Mouse (Mus musculus) brain, embryonic 14.5 days (tissue): ENCODE measurements at regions not wholly inside any gene's neighbourhood (a gene's known extent, or its start where the extent isn't known, plus 50 kb on each side); places are given as distances from the start of the nearest gene placed in this dataset.
A peak's percentile ranks its signal among the peaks of the same experiment; 100 is the strongest.

Experiments
- DNase-seq: peaks from one replicate; pipeline ENCODE4 v3.0.0-alpha.2; 2011; ENCODE audit warnings: low read depth
- CTCF ChIP-seq: fragments of 200-500 bp; IDR thresholded peaks from 2 replicates; pipeline ENCODE4 v1.5.1; 2012; ENCODE audit warnings: inconsistent platforms, mild to moderate bottlenecking, moderate library complexity, borderline replicate concordance; ENCODE audit not compliant: insufficient read depth, insufficient read length; ENCODE audit errors: extremely low read depth
- POLR2A ChIP-seq: fragments of 200-500 bp; IDR thresholded peaks from 2 replicates; pipeline ENCODE4 v1.6.1; 2012; ENCODE audit warnings: mild to moderate bottlenecking, inconsistent platforms, borderline replicate concordance; ENCODE audit not compliant: poor library complexity, insufficient read depth, insufficient read length, severe bottlenecking; ENCODE audit errors: extremely low read depth

GRCm38 (mm10) chr8:113383517-113383916 is 251.9 kb upstream of the Mon1b start:
- peak; percentile 34 for DNase-seq
- TF ChIP-seq POLR2A = no peak
- no peak for TF ChIP-seq CTCF

GRCm38 (mm10) chr8:113383974-113384373 is 251.4 kb upstream of the Mon1b start:
- TF ChIP-seq CTCF (no peak), POLR2A (no peak)
- peak; percentile 37 for DNase-seq

- TF ChIP-seq POLR2A (no peak), CTCF (no peak)
- DNase-seq = peak; percentile 55
Measured at GRCm38 (mm10) chr8:113389504-113389903, 245.9 kb upstream of the Mon1b start.

- peak; percentile 39 for DNase-seq
- TF ChIP-seq POLR2A (no peak), CTCF (no peak)
Measured at GRCm38 (mm10) chr8:113390038-113390437, 245.3 kb upstream of the Mon1b start.

GRCm38 (mm10) chr8:113394319-113394718 is 241.1 kb upstream of the Mon1b start:
- TF ChIP-seq POLR2A (no peak), CTCF (no peak)
- DNase-seq = no peak

- no peak for TF ChIP-seq CTCF
- TF ChIP-seq POLR2A = no peak
Measured at GRCm38 (mm10) chr8:113405158-113405557, 230.2 kb upstream of the Mon1b start.

GRCm38 (mm10) chr8:113419352-113419751 is 216.0 kb upstream of the Mon1b start:
- peak; percentile 59 for DNase-seq
- no peak for TF ChIP-seq POLR2A
- TF ChIP-seq CTCF = peak; percentile 14; the same call in 1 of the 2 replicates

More at GRCm38 (mm10) chr8:113405158-113405557, 230.2 kb upstream of the Mon1b start:
- no peak for DNase-seq

- no peak for DNase-seq
- TF ChIP-seq POLR2A (no peak), CTCF (no peak)
Measured at GRCm38 (mm10) chr8:113422651-113423050, 212.7 kb upstream of the Mon1b start.

- no peak for TF ChIP-seq POLR2A
- no peak for TF ChIP-seq CTCF
- no peak for DNase-seq
Measured at GRCm38 (mm10) chr8:113439088-113439487, 196.3 kb upstream of the Mon1b start.

GRCm38 (mm10) chr8:113454022-113454421 is 181.4 kb upstream of the Mon1b start:
- TF ChIP-seq CTCF (no peak), POLR2A (no peak)
- no peak for DNase-seq

GRCm38 (mm10) chr8:113464625-113465024 is 170.8 kb upstream of the Mon1b start:
- DNase-seq = no peak

GRCm38 (mm10) chr8:113465156-113465555 is 170.2 kb upstream of the Mon1b start:
- no peak for TF ChIP-seq POLR2A
- no peak for TF ChIP-seq CTCF
- peak; percentile 67 for DNase-seq

More at GRCm38 (mm10) chr8:113464625-113465024, 170.8 kb upstream of the Mon1b start:
- TF ChIP-seq POLR2A = no peak
- TF ChIP-seq CTCF = no peak
